In genomic region chr14:102031047-102031903, GRCm38 (mm10) we compare ENCODE assay signal across 20 mouse cellular contexts.
A peak's percentile ranks its signal among the peaks of the same experiment; 100 is the strongest.
DNase-seq lines count a peak whose midpoint lies in the region; ATAC-seq and TF ChIP-seq lines count a peak whose summit lies in the region.
"Had no signal": no experiment of that assay in that cellular context is flagged by ENCODE, and none has a peak within 500 bp of the region (broad histone marks: within the 10 kb centered on the region; RNA-seq: fewer than 3 reads in every experiment).

No protein-coding gene starts in this region.

- DNase-seq in kidney, adult 9 months: no peak
- DNase-seq in lung, embryonic 14.5 days: peak; percentile 93
- no peak for DNase-seq in lung, postnatal 0 days (ENCODE audit: low spot score)
- DNase-seq: adrenal gland, postnatal 14 days; cerebellum, adult 2 months; gastrocnemius, adult 2 months; heart, adult 18-20 months; heart, postnatal 4 days; liver; liver, postnatal 0 days; right cerebral cortex, postnatal 14 days; thymus, postnatal 4 days had no signal

- no peak overlapping the region for H3K4me3 ChIP-seq in kidney, embryonic 14.5 days (ENCODE audit: low read length)
- no peak overlapping the region for H3K4me3 ChIP-seq in lung, embryonic 14.5 days (ENCODE audit: low read depth, low read length)
- no peak overlapping the region for H3K4me3 ChIP-seq in lung, postnatal 0 days (ENCODE audit: low read depth, low read length)
- H3K4me3 ChIP-seq in neural tube, embryonic 13.5 days: no peak overlapping the region
- H3K4me3 ChIP-seq in neural tube, embryonic 15.5 days (replicated peaks): no peak overlapping the region
- H3K4me3 ChIP-seq in stomach, embryonic 16.5 days (replicated peaks; ENCODE audit: low read length): no peak overlapping the region
- H3K4me3 ChIP-seq: embryonic facial prominence, embryonic 12.5 days; gastrocnemius, adult 2 months had no signal

- 54% methylated on average over 10 of the region's 10 CpGs for WGBS in kidney, embryonic 14.5 days
- 39% methylated on average over 10 of the region's 10 CpGs for WGBS in lung, embryonic 14.5 days
- 49% methylated on average over 10 of the region's 10 CpGs for WGBS in lung, postnatal 0 days
- 61% methylated on average over 10 of the region's 10 CpGs for WGBS in neural tube, embryonic 13.5 days
- WGBS in neural tube, embryonic 15.5 days: 62% methylated on average over 10 of the region's 10 CpGs
- 38% methylated on average over 10 of the region's 10 CpGs for WGBS in stomach, embryonic 16.5 days

- H3K36me3 ChIP-seq in kidney, embryonic 14.5 days (ENCODE audit: control insufficient read depth, insufficient read depth, low read length): no peaks in the 10 kb centered on the region
- H3K36me3 ChIP-seq in lung, embryonic 14.5 days (ENCODE audit: insufficient read depth): no peaks in the 10 kb centered on the region
- H3K36me3 ChIP-seq in lung, postnatal 0 days (ENCODE audit: insufficient read depth, low read length): no peaks in the 10 kb centered on the region
- no peaks in the 10 kb centered on the region for H3K36me3 ChIP-seq in neural tube, embryonic 13.5 days
- no peaks in the 10 kb centered on the region for H3K36me3 ChIP-seq in neural tube, embryonic 15.5 days
- no peaks in the 10 kb centered on the region for H3K36me3 ChIP-seq in stomach, embryonic 16.5 days (ENCODE audit: control insufficient read depth, insufficient read depth, low read length)
- H3K36me3 ChIP-seq: embryonic facial prominence, embryonic 12.5 days had no signal

- H3K27ac ChIP-seq in kidney, embryonic 14.5 days (ENCODE audit: low read depth, low read length): no peak overlapping the region
- peak overlapping the region; percentile 55; the same call in 1 of the 2 replicates for H3K27ac ChIP-seq in lung, embryonic 14.5 days (ENCODE audit: low read depth)
- no peak overlapping the region for H3K27ac ChIP-seq in lung, postnatal 0 days (ENCODE audit: low read length)
- H3K27ac ChIP-seq in neural tube, embryonic 13.5 days (replicated peaks): no peak overlapping the region
- no peak overlapping the region for H3K27ac ChIP-seq in neural tube, embryonic 15.5 days (replicated peaks)
- H3K27ac ChIP-seq in stomach, embryonic 16.5 days (ENCODE audit: low read length): no peak overlapping the region
- H3K27ac ChIP-seq: embryonic facial prominence, embryonic 12.5 days; gastrocnemius, adult 2 months had no signal

- no peak for TF ChIP-seq CTCF in lung, embryonic 14.5 days (IDR thresholded peaks at IDR 0.05; ENCODE audit: low read depth)
- TF ChIP-seq CTCF in lung, postnatal 0 days (IDR thresholded peaks at IDR 0.05): no peak

- no peak overlapping the region for H3K4me2 ChIP-seq in kidney, embryonic 14.5 days (replicated peaks; ENCODE audit: low read depth, low read length)
- H3K4me2 ChIP-seq in lung, embryonic 14.5 days: no peak overlapping the region
- no peak overlapping the region for H3K4me2 ChIP-seq in lung, postnatal 0 days (replicated peaks; ENCODE audit: low read depth, low read length)
- no peak overlapping the region for H3K4me2 ChIP-seq in neural tube, embryonic 13.5 days
- H3K4me2 ChIP-seq in neural tube, embryonic 15.5 days: no peak overlapping the region
- H3K4me2 ChIP-seq in stomach, embryonic 16.5 days (ENCODE audit: low read depth, low read length): no peak overlapping the region
- H3K4me2 ChIP-seq: embryonic facial prominence, embryonic 12.5 days had no signal

- no peak overlapping the region for H3K9ac ChIP-seq in kidney, embryonic 14.5 days (ENCODE audit: low read depth, low read length)
- H3K9ac ChIP-seq in lung, embryonic 14.5 days: no peak overlapping the region
- no peak overlapping the region for H3K9ac ChIP-seq in lung, postnatal 0 days (replicated peaks; ENCODE audit: low read depth)
- no peak overlapping the region for H3K9ac ChIP-seq in neural tube, embryonic 13.5 days
- H3K9ac ChIP-seq in neural tube, embryonic 15.5 days (replicated peaks): no peak overlapping the region
- no peak overlapping the region for H3K9ac ChIP-seq in stomach, embryonic 16.5 days (ENCODE audit: low read length)
- H3K9ac ChIP-seq: embryonic facial prominence, embryonic 12.5 days; liver, postnatal 0 days had no signal

- no peaks in the 10 kb centered on the region for H3K27me3 ChIP-seq in kidney, embryonic 14.5 days (ENCODE audit: control insufficient read depth, insufficient read depth, low read length)
- H3K27me3 ChIP-seq in lung, embryonic 14.5 days (ENCODE audit: insufficient read depth, low read length): no peaks in the 10 kb centered on the region
- no peaks in the 10 kb centered on the region for H3K27me3 ChIP-seq in lung, postnatal 0 days (replicated peaks; ENCODE audit: insufficient read depth, low read length)
- H3K27me3 ChIP-seq in neural tube, embryonic 13.5 days: no peaks in the 10 kb centered on the region
- H3K27me3 ChIP-seq in neural tube, embryonic 15.5 days (replicated peaks): no peaks in the 10 kb centered on the region
- H3K27me3 ChIP-seq in stomach, embryonic 16.5 days (ENCODE audit: control insufficient read depth, insufficient read depth, low read length): no peaks in the 10 kb centered on the region
- H3K27me3 ChIP-seq: embryonic facial prominence, embryonic 12.5 days; Patski had no signal

- H3K9me3 ChIP-seq in kidney, embryonic 14.5 days (ENCODE audit: control insufficient read depth, low read length): no peaks in the 10 kb centered on the region
- H3K9me3 ChIP-seq in lung, embryonic 14.5 days (ENCODE audit: low read depth, low read length): no peaks in the 10 kb centered on the region
- no peaks in the 10 kb centered on the region for H3K9me3 ChIP-seq in lung, postnatal 0 days (ENCODE audit: low read length)
- H3K9me3 ChIP-seq in neural tube, embryonic 13.5 days: no peaks in the 10 kb centered on the region
- no peaks in the 10 kb centered on the region for H3K9me3 ChIP-seq in neural tube, embryonic 15.5 days (replicated peaks)
- no peaks in the 10 kb centered on the region for H3K9me3 ChIP-seq in stomach, embryonic 16.5 days (replicated peaks; ENCODE audit: control insufficient read depth, low read length)
- H3K9me3 ChIP-seq: embryonic facial prominence, embryonic 12.5 days had no signal

- no peaks in the 10 kb centered on the region for H3K4me1 ChIP-seq in kidney, embryonic 14.5 days (ENCODE audit: control insufficient read depth, insufficient read depth, low read length)
- no peaks in the 10 kb centered on the region for H3K4me1 ChIP-seq in lung, embryonic 14.5 days (ENCODE audit: insufficient read depth)
- no peaks in the 10 kb centered on the region for H3K4me1 ChIP-seq in lung, postnatal 0 days (ENCODE audit: insufficient read depth, low read depth, low read length)
- H3K4me1 ChIP-seq in neural tube, embryonic 13.5 days (replicated peaks): no peaks in the 10 kb centered on the region
- H3K4me1 ChIP-seq in neural tube, embryonic 15.5 days: no peaks in the 10 kb centered on the region
- no peaks in the 10 kb centered on the region for H3K4me1 ChIP-seq in stomach, embryonic 16.5 days (ENCODE audit: control insufficient read depth, insufficient read depth, low read length)
- H3K4me1 ChIP-seq: embryonic facial prominence, embryonic 12.5 days had no signal

- ATAC-seq in kidney, embryonic 14.5 days (ENCODE audit: low FRiP score, low TSS enrichment): peak; percentile 71; the same call in 1 of the 2 replicates
- ATAC-seq in lung, embryonic 14.5 days (ENCODE audit: insufficient read depth): peak; percentile 97
- ATAC-seq in lung, postnatal 0 days: no peak
- ATAC-seq in neural tube, embryonic 13.5 days (ENCODE audit: low read depth): 0 out of 2 replicates have a peak, but pooled peaks have one; percentile 40
- no peak for ATAC-seq in neural tube, embryonic 15.5 days (ENCODE audit: low FRiP score)
- ATAC-seq in stomach, embryonic 16.5 days (ENCODE audit: insufficient read depth, low FRiP score): peak; percentile 69
- ATAC-seq in megakaryocyte progenitor cell, adult 5-6 weeks (replicated peaks; ENCODE audit: poor library complexity): no peak
- ATAC-seq: activated CD4-positive, CD25-positive, alpha-beta regulatory T cell, adult 4 months; liver, postnatal 0 days; Patski had no signal

- TF ChIP-seq EP300 in lung, postnatal 0 days (IDR thresholded peaks at IDR 0.05): no peak

Comparison
In these comparisons a context has a peak if more than half of its experiments do, and no peak if none do; other contexts are left out.
1. ATAC-seq: peak in kidney, embryonic 14.5 days (single experiment), lung, embryonic 14.5 days (single experiment), neural tube, embryonic 13.5 days (single experiment) and stomach, embryonic 16.5 days (single experiment); none in lung, postnatal 0 days (single experiment), neural tube, embryonic 15.5 days (single experiment) and megakaryocyte progenitor cell, adult 5-6 weeks (single experiment).